Mouse (Mus musculus) erythroblast, embryonic 14.5 days (primary cell): ENCODE results near the gene Fkbp2.

ENCODE experiments used
- GATA1 ChIP-seq: IDR thresholded peaks from 2 replicates; pipeline ENCODE4 v1.6.1; 2012; ENCODE audit warnings: low read length, inconsistent platforms, mixed read lengths
- TAL1 ChIP-seq: IDR thresholded peaks from 3 replicates; pipeline ENCODE4 v1.6.1; 2012; ENCODE audit warnings: low read length, inconsistent platforms, mixed read lengths

DNA sequence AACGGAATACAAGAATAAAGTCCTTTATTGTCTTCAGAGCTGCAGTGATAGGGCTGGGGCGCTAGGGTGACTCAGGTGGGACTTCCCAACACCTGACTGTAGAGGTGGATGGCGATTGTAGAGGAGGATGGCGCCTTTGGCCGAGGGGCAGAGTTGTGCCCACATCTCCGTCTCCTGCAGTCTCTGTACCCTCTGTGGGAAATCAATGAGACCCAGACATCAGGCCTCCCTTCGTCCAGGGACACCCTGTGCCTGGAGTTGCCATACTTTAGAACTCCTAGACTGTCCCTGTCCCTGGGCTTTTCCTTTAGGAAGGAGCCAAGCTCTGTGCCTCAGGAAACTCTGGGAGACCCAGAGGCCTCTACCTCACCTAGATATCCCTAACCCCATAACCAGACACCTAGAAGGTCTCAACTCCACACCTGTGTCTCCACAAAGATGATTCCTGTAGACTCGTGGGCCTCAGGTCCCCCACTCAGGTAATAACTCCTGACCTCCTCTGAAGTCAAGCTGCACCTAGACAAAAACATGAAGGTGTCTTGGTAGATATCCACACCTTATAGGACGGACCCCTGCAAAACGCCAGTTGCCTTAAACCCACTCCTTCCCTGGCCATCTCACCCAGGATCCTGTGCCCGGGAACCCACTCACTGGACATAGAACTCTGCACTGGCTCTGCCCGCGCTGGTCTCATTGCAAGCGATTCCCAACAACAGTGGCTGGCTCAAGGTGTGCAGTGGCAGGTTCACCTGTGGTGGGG lies 12.9 kb upstream of the Fkbp2 start:
- no peak for TF ChIP-seq TAL1
- TF ChIP-seq GATA1: no peak
